Mouse (Mus musculus): ENCODE measurements around the gene Traf1. TPM values are rescaled to one million over a fixed set of nuclear protein-coding genes. Genes with fewer than 3 reads are reported as not detected.

Gene Traf1
- total RNA-seq, 2 experiments from 2014 or later: 1.3 to 2.2 TPM

- DNase-seq: no peak
Measured at GRCm38 (mm10) chr2:34901726-34902125, 59.8 kb downstream of the Traf1 start.

GRCm38 (mm10) chr2:34900412-34900811, 61.2 kb downstream of the Traf1 start:
- peak; percentile 42 to 69 for DNase-seq

- DNase-seq: no peak
Measured at GRCm38 (mm10) chr2:34899682-34900081, 61.9 kb downstream of the Traf1 start.

GRCm38 (mm10) chr2:34897820-34898219, 63.8 kb downstream of the Traf1 start:
- DNase-seq: peak; percentile 34 to 63

- DNase-seq: no peak
Measured at GRCm38 (mm10) chr2:34896821-34897460, 64.6 kb downstream of the Traf1 start.

GRCm38 (mm10) chr2:34895503-34896113, 66.0 kb downstream of the Traf1 start:
- no peak for DNase-seq

GRCm38 (mm10) chr2:34893950-34894349, 67.6 kb downstream of the Traf1 start:
- DNase-seq: no peak

Other genes with a start within 250 kb of the Traf1 start
- 10 to 100 TPM; 57.9 to 62.0 TPM for gene Gapvd1, start 206.5 kb downstream of the Traf1 start, total RNA-seq (2021)
- 100 to 1,000 TPM; 651 to 795 TPM for gene Hspa5, start 189.8 kb downstream of the Traf1 start, total RNA-seq (2021)
- 10 to 100 TPM; 27.6 to 29.7 TPM for gene Rabepk, start 161.9 kb downstream of the Traf1 start, total RNA-seq (2021)
- gene Fbxw2, start 135.5 kb downstream of the Traf1 start, total RNA-seq (2021): 10 to 100 TPM; 71.5 to 71.6 TPM
- gene Gm34653, start 128.8 kb downstream of the Traf1 start, total RNA-seq (2021): not detected
- under 1 TPM; 0.20 to 0.86 TPM for gene Cutal, start 87.4 kb downstream of the Traf1 start, total RNA-seq (2021)
- gene Psmd5, start 86.8 kb downstream of the Traf1 start, total RNA-seq (2021): 10 to 100 TPM; 38.4 to 44.6 TPM
- gene Phf19, start 47.7 kb downstream of the Traf1 start, total RNA-seq (2021): 1 to 10 TPM; 2.2 to 2.4 TPM
- under 1 TPM in 1 of 2 experiments, not detected in 1; 0.83 TPM for gene Hc, start 99.7 kb upstream of the Traf1 start, total RNA-seq (2021)
- gene AI182371, start 139.8 kb upstream of the Traf1 start, total RNA-seq (2021): under 1 TPM; 0.26 to 0.40 TPM
- gene Cntrl, start 147.7 kb upstream of the Traf1 start, total RNA-seq (2021): 10 to 100 TPM; 12.0 to 14.6 TPM
- 100 to 1,000 TPM; 207 to 234 TPM for gene Rab14, start 239.3 kb upstream of the Traf1 start, total RNA-seq (2021)